Mouse (Mus musculus): ENCODE measurements around the gene Scn4b.
A peak's percentile ranks its signal among the peaks of the same experiment; 100 is the strongest.

Gene Scn4b

GRCm38 (mm10) chr9:45138191-45139032 lies at the start of gene Scn4b:
Gene Scn4b (plus strand): TSS chr9:45138395.
- peak; percentile 36 to 50 for DNase-seq (ENCODE audit: low spot score in 2 of 2)

GRCm38 (mm10) chr9:45090811-45091210 lies 47.4 kb upstream of the Scn4b start:
- no peak for DNase-seq (ENCODE audit: low spot score in 2 of 2)

- no peak for DNase-seq (ENCODE audit: low spot score in 2 of 2)
These were observed 45.6 kb upstream of the Scn4b start for GRCm38 (mm10) chr9:45092641-45093040.

GRCm38 (mm10) chr9:45095149-45095937 lies 42.9 kb upstream of the Scn4b start:
- DNase-seq (ENCODE audit: low spot score in 2 of 2), result no peak

GRCm38 (mm10) chr9:45097877-45098276 lies 40.3 kb upstream of the Scn4b start:
- no peak for DNase-seq (ENCODE audit: low spot score in 2 of 2)

GRCm38 (mm10) chr9:45098426-45098825 lies 39.8 kb upstream of the Scn4b start:
- DNase-seq (ENCODE audit: low spot score in 2 of 2), result no peak

- DNase-seq (ENCODE audit: low spot score in 2 of 2), result no peak
These were observed 35.7 kb upstream of the Scn4b start for GRCm38 (mm10) chr9:45102528-45102927.

- no peak for DNase-seq (ENCODE audit: low spot score in 2 of 2)
These were observed 34.8 kb upstream of the Scn4b start for GRCm38 (mm10) chr9:45103211-45103979.

GRCm38 (mm10) chr9:45105596-45106374 lies 32.4 kb upstream of the Scn4b start:
- DNase-seq (ENCODE audit: low spot score in 2 of 2), result no peak

GRCm38 (mm10) chr9:45115706-45116105 lies 22.5 kb upstream of the Scn4b start:
- peak; percentile 76 to 82 for DNase-seq (ENCODE audit: low spot score in 2 of 2)

- DNase-seq (ENCODE audit: low spot score in 2 of 2), result no peak
These were observed 21.4 kb upstream of the Scn4b start for GRCm38 (mm10) chr9:45116819-45117218.

- peak in 1 of 2 experiments; percentile 35 for DNase-seq (ENCODE audit: low spot score in 2 of 2)
These were observed 20.3 kb upstream of the Scn4b start, which contains the start of gene Scn2b for GRCm38 (mm10) chr9:45117741-45118431. Gene Scn2b (plus strand): TSS chr9:45117782.

GRCm38 (mm10) chr9:45118552-45118951 lies 19.6 kb upstream of the Scn4b start:
- peak in 1 of 2 experiments; percentile 23 for DNase-seq (ENCODE audit: low spot score in 2 of 2)

- no peak for DNase-seq (ENCODE audit: low spot score in 2 of 2)
These were observed 18.8 kb upstream of the Scn4b start for GRCm38 (mm10) chr9:45119316-45119953.

GRCm38 (mm10) chr9:45119954-45120530 lies 18.2 kb upstream of the Scn4b start:
- no peak for DNase-seq (ENCODE audit: low spot score in 2 of 2)

GRCm38 (mm10) chr9:45120567-45120966 lies 17.6 kb upstream of the Scn4b start:
- no peak for DNase-seq (ENCODE audit: low spot score in 2 of 2)

- peak in 1 of 2 experiments; percentile 33 for DNase-seq (ENCODE audit: low spot score in 2 of 2)
These were observed 17.2 kb upstream of the Scn4b start for GRCm38 (mm10) chr9:45121001-45121400.

- DNase-seq (ENCODE audit: low spot score in 2 of 2), result peak; percentile 78 to 86
These were observed 16.4 kb upstream of the Scn4b start for GRCm38 (mm10) chr9:45121769-45122168.

GRCm38 (mm10) chr9:45122209-45122761 lies 15.9 kb upstream of the Scn4b start:
- DNase-seq (ENCODE audit: low spot score in 2 of 2), result peak; percentile 82 to 88

Measured in frontal cortex, postnatal 36 days (tissue).